Mouse (Mus musculus) megakaryocyte, embryonic 14.5 days (primary cell): ENCODE data around the gene Thumpd2.

Source experiments
- FLI1 ChIP-seq: IDR thresholded peaks from 2 replicates; pipeline ENCODE4 v1.6.1; 2012; ENCODE audit warnings: low read length, inconsistent platforms, mixed read lengths
- GATA1 ChIP-seq: IDR thresholded peaks from 3 replicates; pipeline ENCODE4 v1.6.1; 2012; ENCODE audit warnings: mixed read lengths, low read length, inconsistent platforms, borderline replicate concordance

DNA sequence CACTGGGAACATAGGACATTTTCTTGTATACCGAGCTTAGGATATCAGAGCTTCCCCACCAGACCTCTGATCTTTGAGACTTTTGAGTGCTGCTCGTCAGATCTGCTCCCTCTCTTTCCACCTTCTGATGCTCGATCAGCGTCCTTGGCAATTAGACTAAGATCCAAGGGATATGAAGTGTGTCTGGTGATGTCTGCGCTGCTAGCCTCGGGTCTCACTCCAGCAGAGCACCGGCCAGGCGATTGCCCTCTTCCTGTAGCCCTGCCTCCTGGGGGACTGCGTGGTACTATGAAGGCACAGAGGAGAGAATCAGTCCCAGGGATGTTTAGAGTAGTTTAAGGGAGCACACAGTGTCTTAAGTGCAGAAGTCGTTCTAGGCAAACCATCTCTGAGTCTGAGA is 81.9 kb downstream of the Thumpd2 start:
- TF ChIP-seq GATA1 (no peak), FLI1 (no peak)
